Mouse (Mus musculus): Measurements from ENCODE around the gene Sh3glb1.

DNA sequence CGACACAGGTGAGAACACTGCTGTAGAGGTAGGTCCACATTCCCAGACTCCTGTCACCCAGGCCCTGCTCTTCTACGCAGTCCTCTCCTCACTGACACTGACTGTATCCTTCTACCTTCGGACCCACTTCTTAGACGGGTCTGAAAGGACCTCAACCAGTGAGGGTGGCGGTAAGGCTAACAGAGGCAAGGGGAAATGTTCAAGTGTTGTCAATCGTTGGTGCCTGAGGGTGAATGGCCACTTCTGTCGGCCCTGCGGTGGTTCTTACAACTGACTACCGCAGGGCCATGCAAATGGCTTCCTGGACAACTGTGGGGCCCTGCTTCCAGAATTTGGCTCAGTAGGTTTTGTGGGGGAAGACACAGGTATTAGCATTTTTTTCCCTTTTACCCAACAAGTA, 32.5 kb downstream of the Sh3glb1 start:
- no peak for TF ChIP-seq FLI1 (IDR thresholded peaks at IDR 0.05; ENCODE audit: low read length)
- no peak for TF ChIP-seq GATA1 (IDR thresholded peaks at IDR 0.05; ENCODE audit: borderline replicate concordance, low read length)
